Mouse (Mus musculus) kidney, adult 2 months (tissue): ENCODE data around the gene Cped1.

Experiments
- CTCF ChIP-seq: fragments of 200-500 bp; conservative IDR thresholded peaks from 2 replicates; pipeline ENCODE4 v1.5.1; 2011; ENCODE audit warnings: low read depth, mild to moderate bottlenecking, control low read depth, low read length, moderate library complexity, mixed read lengths; ENCODE audit not compliant: insufficient read depth, insufficient read length
- POLR2A ChIP-seq: fragments of 200-500 bp; IDR thresholded peaks from one replicate; pipeline ENCODE4 v1.6.1; 2011; ENCODE audit warnings: low read depth, low read length, control low read depth

GRCm38 (mm10) chr6:22013394-22013793 lies 27.7 kb downstream of the Cped1 start:
- TF ChIP-seq CTCF = no peak
- no peak for TF ChIP-seq POLR2A
